Mouse (Mus musculus) urinary bladder, postnatal 0 days (tissue): Measurements from ENCODE around the gene Moxd1. TPM values are rescaled to one million over a fixed set of nuclear protein-coding genes. Genes with fewer than 3 reads are reported as not detected.

Source experiments
- polyA plus RNA-seq: library from polyadenylated mRNA; unstranded; fragments of >200 nt; fragmentation: Nextera tagmentation; extraction: Ambion mirVana; gene quantifications from 2 replicates; pipeline ENCODE4 v1.2.1, GENCODE M21; 2015

The Moxd1 gene
- 7.4 and 7.9 TPM in 2 replicates for polyA plus RNA-seq

DNA sequence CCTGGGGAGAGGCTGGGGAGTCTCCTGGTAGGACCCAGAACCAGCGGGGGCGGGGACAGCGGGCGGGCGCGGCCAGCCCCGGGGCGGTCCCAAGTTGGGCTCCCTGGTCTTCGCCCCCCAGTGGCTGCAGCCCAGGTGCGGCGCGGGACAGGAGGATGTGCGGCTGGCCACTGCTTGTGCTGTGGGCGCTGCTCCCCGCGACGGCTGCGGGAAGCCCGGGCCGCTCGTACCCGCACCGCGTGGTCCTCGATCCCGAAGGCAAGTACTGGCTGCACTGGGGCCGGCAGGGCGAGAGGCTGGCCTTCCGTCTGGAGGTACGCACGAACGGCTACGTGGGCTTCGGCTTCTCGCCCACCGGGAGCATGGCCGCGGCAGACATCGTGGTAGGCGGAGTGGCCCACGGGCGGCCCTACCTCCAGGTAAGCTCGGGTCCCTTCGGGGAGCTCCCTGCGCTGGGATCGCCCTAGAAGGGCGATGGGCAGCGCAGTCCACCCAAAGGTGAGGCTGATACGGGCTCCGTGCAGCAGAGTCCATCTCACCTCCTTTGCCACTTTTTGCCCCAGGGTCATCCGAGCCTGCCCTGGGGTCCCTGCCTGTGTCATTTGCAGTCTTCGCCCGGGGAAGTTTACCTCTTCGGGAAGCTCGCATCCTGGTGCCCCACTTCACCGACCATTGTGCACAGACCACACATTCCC, at the start of gene Moxd1:
Gene Moxd1 (plus strand): TSS at position 69 of the 695 bp plus-strand sequence.

Other genes with a start within 250 kb of the Moxd1 start
- not detected in 2 replicates for gene Taar6, start 237.9 kb upstream of the Moxd1 start, polyA plus RNA-seq
- gene Taar7a, start 230.0 kb upstream of the Moxd1 start, polyA plus RNA-seq: not detected in 2 replicates
- gene Taar7b, start 223.6 kb upstream of the Moxd1 start, polyA plus RNA-seq: not detected in 2 replicates
- not detected in 2 replicates for gene Taar7d, start 196.3 kb upstream of the Moxd1 start, polyA plus RNA-seq
- not detected in 2 replicates for gene Taar7e, start 185.9 kb upstream of the Moxd1 start, polyA plus RNA-seq
- not detected in 2 replicates for gene Taar7f, start 174.0 kb upstream of the Moxd1 start, polyA plus RNA-seq
- not detected in 2 replicates for gene Taar8a, start 147.0 kb upstream of the Moxd1 start, polyA plus RNA-seq
- not detected in 2 replicates for gene Taar8b, start 131.2 kb upstream of the Moxd1 start, polyA plus RNA-seq
- gene Taar8c, start 121.6 kb upstream of the Moxd1 start, polyA plus RNA-seq: not detected in 2 replicates
- gene Taar9, start 114.0 kb upstream of the Moxd1 start, polyA plus RNA-seq: not detected in 2 replicates
- gene Stx7, start 74.2 kb upstream of the Moxd1 start, polyA plus RNA-seq: 74.7 and 89.6 TPM in 2 replicates